Comparison of ENCODE assay signal across 8 mouse cellular contexts in genomic region chr11:3472484-3472883, GRCm38 (mm10). TPM values are rescaled to one million over a fixed set of nuclear protein-coding genes. Genes with fewer than 3 reads are reported as not detected.
DNase-seq lines count a peak whose midpoint lies in the region; ATAC-seq and TF ChIP-seq lines count a peak whose summit lies in the region.

No protein-coding gene starts in this region.

- H3K9me3 ChIP-seq in heart, embryonic 15.5 days (replicated peaks) = no peaks in the 10 kb centered on the region
- no peaks in the 10 kb centered on the region for H3K9me3 ChIP-seq in liver, embryonic 14.5 days (ENCODE audit: control insufficient read depth, low read length)
- H3K9me3 ChIP-seq in neural tube, embryonic 14.5 days (ENCODE audit: control insufficient read depth, low read length) = no peaks in the 10 kb centered on the region

- peak; percentile 52 to 68 for DNase-seq in CD8-positive naive resting alpha-beta T cell, adult 2 months (ENCODE audit: low read depth in 2 of 2, low spot score in 2 of 2)
- peak; percentile 90 for DNase-seq in kidney, postnatal 14 days
- DNase-seq in liver, embryonic 14.5 days (ENCODE audit: low read depth in 3 of 3, low spot score in 3 of 3) = peak in 2 of 3 experiments; percentile 43 to 51

- TF ChIP-seq EP300 in liver, embryonic 14.5 days (IDR thresholded peaks at IDR 0.05; ENCODE audit: low read depth) = no peak

- H3K4me2 ChIP-seq in heart, embryonic 15.5 days = no peak overlapping the region
- no peak overlapping the region for H3K4me2 ChIP-seq in liver, embryonic 14.5 days (ENCODE audit: low read depth)
- no peak overlapping the region for H3K4me2 ChIP-seq in neural tube, embryonic 14.5 days (ENCODE audit: low read depth, low read length)

- H3K9ac ChIP-seq in heart, embryonic 15.5 days = no peak overlapping the region
- no peak overlapping the region for H3K9ac ChIP-seq in liver, embryonic 14.5 days (replicated peaks)
- H3K9ac ChIP-seq in neural tube, embryonic 14.5 days (replicated peaks; ENCODE audit: low read depth, low read length) = no peak overlapping the region

- no peaks in the 10 kb centered on the region for H3K27me3 ChIP-seq in heart, embryonic 15.5 days
- H3K27me3 ChIP-seq in liver, embryonic 14.5 days (ENCODE audit: control insufficient read depth, insufficient read depth, low read length) = no peaks in the 10 kb centered on the region
- no peaks in the 10 kb centered on the region for H3K27me3 ChIP-seq in neural tube, embryonic 14.5 days (ENCODE audit: control insufficient read depth, insufficient read depth, low read length)
- no peaks in the 10 kb centered on the region for H3K27me3 ChIP-seq in testis, adult 2 months (ENCODE audit: control insufficient read depth, insufficient read depth, low read length)

- H3K4me3 ChIP-seq in bone marrow macrophage, adult 2 months (ENCODE audit: insufficient read depth, low read length) = no peak overlapping the region
- H3K4me3 ChIP-seq in heart, embryonic 15.5 days = no peak overlapping the region
- H3K4me3 ChIP-seq in liver, embryonic 14.5 days (ENCODE audit: insufficient read depth in 1 of 2, low read depth in 2 of 2, low read length in 2 of 2) = no peak overlapping the region
- no peak overlapping the region for H3K4me3 ChIP-seq in neural tube, embryonic 14.5 days (ENCODE audit: low read depth, low read length)
- H3K4me3 ChIP-seq in testis, adult 2 months (ENCODE audit: control insufficient read depth, low read depth, low read length) = no peak overlapping the region

- no peak overlapping the region for H3K27ac ChIP-seq in bone marrow macrophage, adult 2 months (ENCODE audit: insufficient read depth, low read depth, low read length)
- no peak overlapping the region for H3K27ac ChIP-seq in heart, embryonic 15.5 days
- no peak overlapping the region for H3K27ac ChIP-seq in liver, embryonic 14.5 days
- H3K27ac ChIP-seq in neural tube, embryonic 14.5 days (ENCODE audit: low read depth, low read length) = no peak overlapping the region
- H3K27ac ChIP-seq in testis, adult 2 months (ENCODE audit: control insufficient read depth, insufficient read depth, low read depth, low read length) = no peak overlapping the region

- H3K4me1 ChIP-seq in bone marrow macrophage, adult 2 months (ENCODE audit: control insufficient read depth, insufficient read depth, low read length) = peaks cover 5% of the 10 kb centered on the region; the same call in 1 of the 2 replicates
- no peaks in the 10 kb centered on the region for H3K4me1 ChIP-seq in heart, embryonic 15.5 days (replicated peaks)
- H3K4me1 ChIP-seq in liver, embryonic 14.5 days (replicated peaks; ENCODE audit: control insufficient read depth in 2 of 2, insufficient read depth in 2 of 2, low read length in 1 of 2) = no peaks in the 10 kb centered on the region
- no peaks in the 10 kb centered on the region for H3K4me1 ChIP-seq in neural tube, embryonic 14.5 days (ENCODE audit: control insufficient read depth, insufficient read depth, low read length)
- peaks cover 5% of the 10 kb centered on the region; the same call in 1 of the 2 replicates for H3K4me1 ChIP-seq in testis, adult 2 months (ENCODE audit: control insufficient read depth, insufficient read depth, low read length)

- no peak for TF ChIP-seq POLR2A in bone marrow macrophage, adult 2 months (IDR thresholded peaks at IDR 0.05; ENCODE audit: borderline replicate concordance, low read depth, low read length)
- no peak for TF ChIP-seq POLR2A in testis, adult 2 months (IDR thresholded peaks at IDR 0.05; ENCODE audit: control insufficient read depth, low read depth, low read length)

- H3K36me3 ChIP-seq in heart, embryonic 15.5 days = no peaks in the 10 kb centered on the region
- H3K36me3 ChIP-seq in liver, embryonic 14.5 days (replicated peaks; ENCODE audit: control insufficient read depth, insufficient read depth, low read depth) = no peaks in the 10 kb centered on the region
- H3K36me3 ChIP-seq in neural tube, embryonic 14.5 days (ENCODE audit: control insufficient read depth, insufficient read depth, low read length) = no peaks in the 10 kb centered on the region
- H3K36me3 ChIP-seq in testis, adult 2 months (ENCODE audit: control insufficient read depth, insufficient read depth, low read length) = no peaks in the 10 kb centered on the region

- peak; percentile 71 for TF ChIP-seq CTCF in bone marrow macrophage, adult 2 months (IDR thresholded peaks at IDR 0.05; ENCODE audit: low read depth, low read length)
- TF ChIP-seq CTCF in liver, embryonic 14.5 days (IDR thresholded peaks at IDR 0.05; ENCODE audit: low read depth) = peak; percentile 89
- TF ChIP-seq CTCF in testis, adult 2 months (IDR thresholded peaks at IDR 0.05; ENCODE audit: control insufficient read depth, insufficient read depth, insufficient replicate concordance, low read depth, low read length) = peak; percentile 73; the same call in 1 of the 2 replicates

- peak; percentile 76; the same call in 1 of the 2 replicates for ATAC-seq in erythroblast, adult 5-6 weeks (replicated peaks; ENCODE audit: low FRiP score, poor library complexity, severe bottlenecking)
- peak; percentile 62; the same call in 1 of the 2 replicates for ATAC-seq in heart, embryonic 15.5 days (replicated peaks; ENCODE audit: insufficient number of reproducible peaks, insufficient read depth, low FRiP score, low read depth)
- ATAC-seq in liver, embryonic 14.5 days (ENCODE audit: insufficient read depth) = peak; percentile 58
- ATAC-seq in neural tube, embryonic 14.5 days (ENCODE audit: low read depth) = peak; percentile 84

- 30% methylated on average over 1 of the region's 1 CpGs for WGBS in heart, embryonic 15.5 days
- WGBS in liver, embryonic 14.5 days (ENCODE audit: insufficient replicate concordance) = 25% methylated on average over 1 of the region's 1 CpGs
- WGBS in neural tube, embryonic 14.5 days = 38% methylated on average over 1 of the region's 1 CpGs

RNA-seq across cellular contexts. Expression of gene Pla2g3, which starts 15.6 kb away (rescaled TPM):
- polyA plus RNA-seq in bone marrow macrophage, adult 2 months (2012; ENCODE audit: insufficient read depth, insufficient read length, missing spikeins) = not detected in 2 replicates
- not detected in 2 replicates for total RNA-seq in erythroblast, adult 5-6 weeks (2015; ENCODE audit: low replicate concordance)
- total RNA-seq in erythroblast, adult 5-6 weeks (2017; ENCODE audit: low replicate concordance) = 0.28 TPM in 1 of 2 replicates, not detected in the other
- 0.10 and 0.28 TPM in 2 replicates for polyA plus RNA-seq in heart, embryonic 15.5 days (2015; fragmentation: Nextera tagmentation; extraction: Ambion mirVana)
- 0.06 and 0.11 TPM in 2 replicates for polyA plus RNA-seq in liver, embryonic 14.5 days (2012; rRNA removed)
- 0.04 and 0.13 TPM in 2 replicates for polyA plus RNA-seq in liver, embryonic 14.5 days (2014; fragmentation: Nextera tagmentation; extraction: Ambion mirVana)
- polyA plus RNA-seq in neural tube, embryonic 14.5 days (2014; fragmentation: Nextera tagmentation; extraction: Ambion mirVana) = 0.97 and 2.2 TPM in 2 replicates
- polyA plus RNA-seq in testis, adult 2 months (2012; rRNA removed) = 2.6 and 2.8 TPM in 2 replicates

RNA-seq across cellular contexts. Expression of gene Rnf185, which starts 20.3 kb away (rescaled TPM):
- 22.3 and 24.3 TPM in 2 replicates for polyA plus RNA-seq in bone marrow macrophage, adult 2 months (2012; ENCODE audit: insufficient read depth, insufficient read length, missing spikeins)
- 2.7 and 6.3 TPM in 2 replicates for total RNA-seq in erythroblast, adult 5-6 weeks (2015; ENCODE audit: low replicate concordance)
- total RNA-seq in erythroblast, adult 5-6 weeks (2017; ENCODE audit: low replicate concordance) = 3.2 and 3.6 TPM in 2 replicates
- 25.9 and 30.2 TPM in 2 replicates for polyA plus RNA-seq in heart, embryonic 15.5 days (2015; fragmentation: Nextera tagmentation; extraction: Ambion mirVana)
- 5.0 and 5.5 TPM in 2 replicates for polyA plus RNA-seq in liver, embryonic 14.5 days (2012; rRNA removed)
- 8.5 and 9.2 TPM in 2 replicates for polyA plus RNA-seq in liver, embryonic 14.5 days (2014; fragmentation: Nextera tagmentation; extraction: Ambion mirVana)
- polyA plus RNA-seq in neural tube, embryonic 14.5 days (2014; fragmentation: Nextera tagmentation; extraction: Ambion mirVana) = 45.7 and 47.1 TPM in 2 replicates
- 40.7 and 46.2 TPM in 2 replicates for polyA plus RNA-seq in testis, adult 2 months (2012; rRNA removed)

RNA-seq across cellular contexts. Expression of gene Inpp5j, which starts 32.1 kb away (rescaled TPM):
- polyA plus RNA-seq in bone marrow macrophage, adult 2 months (2012; ENCODE audit: insufficient read depth, insufficient read length, missing spikeins) = 1.1 and 1.2 TPM in 2 replicates
- 0.38 and 2.5 TPM in 2 replicates for total RNA-seq in erythroblast, adult 5-6 weeks (2015; ENCODE audit: low replicate concordance)
- 0.34 and 0.42 TPM in 2 replicates for total RNA-seq in erythroblast, adult 5-6 weeks (2017; ENCODE audit: low replicate concordance)
- 9.4 and 11.4 TPM in 2 replicates for polyA plus RNA-seq in heart, embryonic 15.5 days (2015; fragmentation: Nextera tagmentation; extraction: Ambion mirVana)
- 0.23 and 0.31 TPM in 2 replicates for polyA plus RNA-seq in liver, embryonic 14.5 days (2012; rRNA removed)
- polyA plus RNA-seq in liver, embryonic 14.5 days (2014; fragmentation: Nextera tagmentation; extraction: Ambion mirVana) = 0.27 and 0.38 TPM in 2 replicates
- polyA plus RNA-seq in neural tube, embryonic 14.5 days (2014; fragmentation: Nextera tagmentation; extraction: Ambion mirVana) = 6.0 and 7.2 TPM in 2 replicates
- polyA plus RNA-seq in testis, adult 2 months (2012; rRNA removed) = 3.8 and 4.7 TPM in 2 replicates

RNA-seq across cellular contexts. Expression of gene Selenom, which starts 42.0 kb away (rescaled TPM):
- polyA plus RNA-seq in bone marrow macrophage, adult 2 months (2012; ENCODE audit: insufficient read depth, insufficient read length, missing spikeins) = 24.5 and 31.8 TPM in 2 replicates
- not detected in 2 replicates for total RNA-seq in erythroblast, adult 5-6 weeks (2015; ENCODE audit: low replicate concordance)
- 1.5 TPM in 1 of 2 replicates, not detected in the other for total RNA-seq in erythroblast, adult 5-6 weeks (2017; ENCODE audit: low replicate concordance)
- 132 and 138 TPM in 2 replicates for polyA plus RNA-seq in heart, embryonic 15.5 days (2015; fragmentation: Nextera tagmentation; extraction: Ambion mirVana)
- polyA plus RNA-seq in liver, embryonic 14.5 days (2012; rRNA removed) = 8.5 and 12.2 TPM in 2 replicates
- polyA plus RNA-seq in liver, embryonic 14.5 days (2014; fragmentation: Nextera tagmentation; extraction: Ambion mirVana) = 9.4 and 10.3 TPM in 2 replicates
- 98.1 and 127 TPM in 2 replicates for polyA plus RNA-seq in neural tube, embryonic 14.5 days (2014; fragmentation: Nextera tagmentation; extraction: Ambion mirVana)
- polyA plus RNA-seq in testis, adult 2 months (2012; rRNA removed) = 13.8 and 19.2 TPM in 2 replicates
